Mouse (Mus musculus): Measurements from ENCODE around the gene Lhx8. TPM values are rescaled to one million over a fixed set of nuclear protein-coding genes. Genes with fewer than 3 reads are reported as not detected.

Lhx8 gene
- polyA plus RNA-seq, 1 experiment from 2014 or later: 0.29 TPM

GRCm38 (mm10) chr3:154298490-154298889 is 32.0 kb downstream of the Lhx8 start:
- Histone ChIP-seq H3K9me3 (ENCODE audit: control insufficient read depth, low read length) (no peaks in the 10 kb centered on the region), H3K4me2 (ENCODE audit: low read length) (no peak overlapping the region), H3K9ac (ENCODE audit: low read depth, low read length) (no peak overlapping the region), H3K4me1 (ENCODE audit: control insufficient read depth, insufficient read depth, low read depth, low read length) (no peaks in the 10 kb centered on the region), H3K36me3 (ENCODE audit: control insufficient read depth, insufficient read depth, low read length) (no peaks in the 10 kb centered on the region), H3K4me3 (ENCODE audit: low read length) (no peak overlapping the region), H3K27ac (ENCODE audit: low read depth, low read length) (no peak overlapping the region), H3K27me3 (replicated peaks; ENCODE audit: control insufficient read depth, insufficient read depth, low read length) (no peaks in the 10 kb centered on the region)
- ATAC-seq: no peak

GRCm38 (mm10) chr3:154297499-154297898 is 33.0 kb downstream of the Lhx8 start:
- Histone ChIP-seq H3K27ac (ENCODE audit: low read depth, low read length) (no peak overlapping the region), H3K4me1 (ENCODE audit: control insufficient read depth, insufficient read depth, low read depth, low read length) (no peaks in the 10 kb centered on the region), H3K36me3 (ENCODE audit: control insufficient read depth, insufficient read depth, low read length) (no peaks in the 10 kb centered on the region), H3K9ac (ENCODE audit: low read depth, low read length) (no peak overlapping the region), H3K4me3 (ENCODE audit: low read length) (no peak overlapping the region), H3K9me3 (ENCODE audit: control insufficient read depth, low read length) (no peaks in the 10 kb centered on the region), H3K4me2 (ENCODE audit: low read length) (no peak overlapping the region), H3K27me3 (replicated peaks; ENCODE audit: control insufficient read depth, insufficient read depth, low read length) (no peaks in the 10 kb centered on the region)
- WGBS: 67% methylated on average over 6 of the region's 6 CpGs
- ATAC-seq: 0 out of 2 replicates have a peak, but pooled peaks have one; percentile 52

DNA sequence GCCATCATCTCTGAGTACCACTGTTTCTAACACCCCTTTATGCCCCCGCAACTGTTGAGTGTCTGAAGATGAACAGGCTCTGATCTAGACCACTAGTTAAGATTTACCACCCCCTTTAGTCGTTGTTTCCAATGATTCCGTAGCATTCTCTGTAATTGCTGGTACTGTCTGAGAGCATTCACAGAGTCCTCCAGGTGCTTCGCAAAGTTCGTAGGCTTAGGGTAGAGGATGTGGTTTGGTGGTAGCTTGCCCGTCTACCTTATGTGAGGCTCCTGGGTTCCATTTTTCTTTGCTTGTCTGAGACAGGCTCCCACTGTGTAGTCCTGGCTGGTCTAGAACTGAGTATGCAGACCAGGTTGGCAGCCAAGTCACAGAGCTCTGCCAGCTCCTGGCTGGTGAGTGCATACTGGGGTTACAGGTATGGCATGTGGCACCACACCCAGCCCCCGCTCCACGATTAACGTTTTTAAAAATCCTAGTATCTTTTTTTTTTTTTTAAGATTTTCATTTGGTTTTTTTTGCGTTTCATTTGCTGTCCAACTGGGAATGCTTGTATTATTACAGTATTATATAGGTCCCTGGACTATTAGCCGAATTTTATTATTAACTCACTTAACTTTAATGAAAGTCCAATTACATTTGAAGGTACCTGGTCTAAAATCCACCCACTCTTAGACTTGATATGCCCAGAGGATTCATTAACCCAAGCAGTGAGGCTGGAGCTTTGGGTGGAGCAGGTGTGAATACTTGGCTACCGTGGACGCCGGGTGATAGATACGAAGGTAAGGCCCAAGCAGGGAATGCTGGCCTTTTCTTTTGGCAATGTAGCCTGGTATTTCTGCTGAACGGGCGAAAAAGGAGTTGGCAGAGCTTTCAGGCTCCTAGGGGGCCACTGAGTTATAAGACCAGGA is 35.3 kb downstream of the Lhx8 start:
- Histone ChIP-seq H3K9me3 (ENCODE audit: control insufficient read depth, low read length) (no peaks in the 10 kb centered on the region), H3K4me2 (ENCODE audit: low read length) (no peak overlapping the region), H3K27ac (ENCODE audit: low read depth, low read length) (no peak overlapping the region), H3K9ac (ENCODE audit: low read depth, low read length) (no peak overlapping the region), H3K4me1 (ENCODE audit: control insufficient read depth, insufficient read depth, low read depth, low read length) (no peaks in the 10 kb centered on the region), H3K36me3 (ENCODE audit: control insufficient read depth, insufficient read depth, low read length) (no peaks in the 10 kb centered on the region), H3K27me3 (replicated peaks; ENCODE audit: control insufficient read depth, insufficient read depth, low read length) (no peaks in the 10 kb centered on the region), H3K4me3 (ENCODE audit: low read length) (no peak overlapping the region)
- 89% methylated on average over 17 of the region's 17 CpGs for WGBS
- no peak for ATAC-seq

- H3K4me2 ChIP-seq (ENCODE audit: low read length): no peak overlapping the region
- no peak overlapping the region for H3K9ac ChIP-seq (ENCODE audit: low read depth, low read length)
- no peaks in the 10 kb centered on the region for H3K27me3 ChIP-seq (replicated peaks; ENCODE audit: control insufficient read depth, insufficient read depth, low read length)
- no peak for ATAC-seq
- no peaks in the 10 kb centered on the region for H3K9me3 ChIP-seq (ENCODE audit: control insufficient read depth, low read length)
- WGBS: 78% methylated on average over 9 of the region's 9 CpGs
- no peaks in the 10 kb centered on the region for H3K4me1 ChIP-seq (ENCODE audit: control insufficient read depth, insufficient read depth, low read depth, low read length)
- no peak overlapping the region for H3K4me3 ChIP-seq (ENCODE audit: low read length)
- no peaks in the 10 kb centered on the region for H3K36me3 ChIP-seq (ENCODE audit: control insufficient read depth, insufficient read depth, low read length)
- no peak overlapping the region for H3K27ac ChIP-seq (ENCODE audit: low read depth, low read length)
Observed at GRCm38 (mm10) chr3:154293839-154294490, 36.5 kb downstream of the Lhx8 start.

- ATAC-seq: no peak
- H3K9ac ChIP-seq (ENCODE audit: low read depth, low read length): no peak overlapping the region
- no peaks in the 10 kb centered on the region for H3K27me3 ChIP-seq (replicated peaks; ENCODE audit: control insufficient read depth, insufficient read depth, low read length)
- no peak overlapping the region for H3K27ac ChIP-seq (ENCODE audit: low read depth, low read length)
- H3K4me2 ChIP-seq (ENCODE audit: low read length): no peak overlapping the region
- H3K36me3 ChIP-seq (ENCODE audit: control insufficient read depth, insufficient read depth, low read length): no peaks in the 10 kb centered on the region
- no peaks in the 10 kb centered on the region for H3K4me1 ChIP-seq (ENCODE audit: control insufficient read depth, insufficient read depth, low read depth, low read length)
- no peaks in the 10 kb centered on the region for H3K9me3 ChIP-seq (ENCODE audit: control insufficient read depth, low read length)
- no peak overlapping the region for H3K4me3 ChIP-seq (ENCODE audit: low read length)
- WGBS: 69% methylated on average over 5 of the region's 5 CpGs
Observed at GRCm38 (mm10) chr3:154292126-154292525, 38.3 kb downstream of the Lhx8 start.

GRCm38 (mm10) chr3:154290351-154290750 is 40.1 kb downstream of the Lhx8 start:
- Histone ChIP-seq H3K9ac (ENCODE audit: low read depth, low read length) (no peak overlapping the region), H3K27me3 (replicated peaks; ENCODE audit: control insufficient read depth, insufficient read depth, low read length) (no peaks in the 10 kb centered on the region), H3K4me1 (ENCODE audit: control insufficient read depth, insufficient read depth, low read depth, low read length) (no peaks in the 10 kb centered on the region), H3K9me3 (ENCODE audit: control insufficient read depth, low read length) (no peaks in the 10 kb centered on the region), H3K36me3 (ENCODE audit: control insufficient read depth, insufficient read depth, low read length) (no peaks in the 10 kb centered on the region), H3K4me2 (ENCODE audit: low read length) (no peak overlapping the region), H3K27ac (ENCODE audit: low read depth, low read length) (no peak overlapping the region), H3K4me3 (ENCODE audit: low read length) (no peak overlapping the region)
- ATAC-seq: no peak
- WGBS: 81% methylated on average over 2 of the region's 2 CpGs

DNA sequence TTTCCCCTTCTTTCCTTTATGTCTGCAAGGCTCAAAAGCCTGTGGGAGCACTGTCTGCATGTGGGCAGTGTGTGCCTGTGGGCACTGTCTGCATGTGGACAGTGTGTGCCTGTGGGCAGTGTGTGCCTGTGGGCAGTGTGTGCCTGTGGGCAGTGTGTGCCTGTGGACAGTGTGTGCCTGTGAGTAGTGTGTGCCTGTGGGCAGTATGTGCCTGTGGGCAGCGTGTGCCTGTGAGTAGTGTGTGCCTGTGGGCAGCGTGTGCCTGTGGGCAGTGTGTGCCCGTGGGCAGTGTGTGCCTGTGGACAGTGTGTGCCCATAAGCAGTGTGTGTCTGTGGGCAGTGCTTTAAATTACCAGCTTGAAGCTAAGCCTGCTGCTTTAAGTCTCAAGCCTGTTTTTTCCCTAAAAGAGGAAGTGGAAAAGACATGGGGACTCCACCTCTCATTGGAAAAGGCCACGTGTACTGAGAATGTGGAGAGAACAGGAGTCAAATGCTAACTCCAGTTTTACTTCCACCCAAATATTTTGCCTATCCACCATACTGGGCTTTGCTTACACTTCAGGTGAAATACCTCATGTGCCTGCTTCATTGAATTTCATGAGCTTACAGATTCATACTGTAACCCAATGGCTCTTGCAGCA is 41.9 kb downstream of the Lhx8 start:
- H3K4me3 ChIP-seq (ENCODE audit: low read length): no peak overlapping the region
- ATAC-seq: no peak
- no peak overlapping the region for H3K9ac ChIP-seq (ENCODE audit: low read depth, low read length)
- no peak overlapping the region for H3K27ac ChIP-seq (ENCODE audit: low read depth, low read length)
- no peaks in the 10 kb centered on the region for H3K9me3 ChIP-seq (ENCODE audit: control insufficient read depth, low read length)
- 84% methylated on average over 4 of the region's 4 CpGs for WGBS
- H3K4me1 ChIP-seq (ENCODE audit: control insufficient read depth, insufficient read depth, low read depth, low read length): no peaks in the 10 kb centered on the region
- no peak overlapping the region for H3K4me2 ChIP-seq (ENCODE audit: low read length)
- H3K27me3 ChIP-seq (replicated peaks; ENCODE audit: control insufficient read depth, insufficient read depth, low read length): no peaks in the 10 kb centered on the region
- H3K36me3 ChIP-seq (ENCODE audit: control insufficient read depth, insufficient read depth, low read length): no peaks in the 10 kb centered on the region

GRCm38 (mm10) chr3:154287217-154287616 is 43.2 kb downstream of the Lhx8 start:
- H3K9ac ChIP-seq (ENCODE audit: low read depth, low read length): no peak overlapping the region
- no peaks in the 10 kb centered on the region for H3K27me3 ChIP-seq (replicated peaks; ENCODE audit: control insufficient read depth, insufficient read depth, low read length)
- no peaks in the 10 kb centered on the region for H3K4me1 ChIP-seq (ENCODE audit: control insufficient read depth, insufficient read depth, low read depth, low read length)
- H3K4me2 ChIP-seq (ENCODE audit: low read length): no peak overlapping the region
- no peaks in the 10 kb centered on the region for H3K36me3 ChIP-seq (ENCODE audit: control insufficient read depth, insufficient read depth, low read length)
- H3K4me3 ChIP-seq (ENCODE audit: low read length): no peak overlapping the region
- H3K9me3 ChIP-seq (ENCODE audit: control insufficient read depth, low read length): no peaks in the 10 kb centered on the region
- no peak overlapping the region for H3K27ac ChIP-seq (ENCODE audit: low read depth, low read length)
- WGBS: 78% methylated on average over 2 of the region's 2 CpGs
- ATAC-seq: no peak

DNA sequence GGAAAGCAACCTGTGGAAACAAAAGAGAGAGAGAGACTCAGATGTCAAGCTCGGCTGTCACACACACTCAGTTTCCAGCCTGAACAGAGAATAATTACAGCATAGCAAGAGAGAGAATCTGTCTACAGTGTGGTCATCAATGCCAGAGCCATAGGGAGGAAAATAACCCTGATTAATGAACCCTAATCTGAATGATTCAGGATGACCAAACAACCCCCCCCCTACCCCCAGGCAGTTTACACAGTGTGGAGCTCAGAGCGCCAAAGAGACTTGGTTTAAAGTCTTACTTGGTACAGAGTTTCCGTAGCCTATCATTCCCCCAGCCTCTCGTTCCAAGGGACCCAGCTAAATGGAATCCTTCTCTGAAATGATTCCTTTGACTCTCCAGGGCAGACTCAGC is 45.1 kb downstream of the Lhx8 start:
- Histone ChIP-seq H3K4me2 (ENCODE audit: low read length) (no peak overlapping the region), H3K9ac (ENCODE audit: low read depth, low read length) (no peak overlapping the region), H3K27me3 (replicated peaks; ENCODE audit: control insufficient read depth, insufficient read depth, low read length) (no peaks in the 10 kb centered on the region), H3K27ac (ENCODE audit: low read depth, low read length) (no peak overlapping the region), H3K9me3 (ENCODE audit: control insufficient read depth, low read length) (no peaks in the 10 kb centered on the region), H3K36me3 (ENCODE audit: control insufficient read depth, insufficient read depth, low read length) (no peaks in the 10 kb centered on the region), H3K4me1 (ENCODE audit: control insufficient read depth, insufficient read depth, low read depth, low read length) (no peaks in the 10 kb centered on the region), H3K4me3 (ENCODE audit: low read length) (no peak overlapping the region)
- 72% methylated on average over 4 of the region's 4 CpGs for WGBS
- no peak for ATAC-seq

All from hindbrain, embryonic 16.5 days (tissue).